Mouse (Mus musculus): Measurements from ENCODE around the gene Slc16a3. TPM values are rescaled to one million over a fixed set of nuclear protein-coding genes. Genes with fewer than 3 reads are reported as not detected.

Slc16a3 gene
- total RNA-seq, 2 experiments from 2014 or later: 0.89 to 2.1 TPM

DNA sequence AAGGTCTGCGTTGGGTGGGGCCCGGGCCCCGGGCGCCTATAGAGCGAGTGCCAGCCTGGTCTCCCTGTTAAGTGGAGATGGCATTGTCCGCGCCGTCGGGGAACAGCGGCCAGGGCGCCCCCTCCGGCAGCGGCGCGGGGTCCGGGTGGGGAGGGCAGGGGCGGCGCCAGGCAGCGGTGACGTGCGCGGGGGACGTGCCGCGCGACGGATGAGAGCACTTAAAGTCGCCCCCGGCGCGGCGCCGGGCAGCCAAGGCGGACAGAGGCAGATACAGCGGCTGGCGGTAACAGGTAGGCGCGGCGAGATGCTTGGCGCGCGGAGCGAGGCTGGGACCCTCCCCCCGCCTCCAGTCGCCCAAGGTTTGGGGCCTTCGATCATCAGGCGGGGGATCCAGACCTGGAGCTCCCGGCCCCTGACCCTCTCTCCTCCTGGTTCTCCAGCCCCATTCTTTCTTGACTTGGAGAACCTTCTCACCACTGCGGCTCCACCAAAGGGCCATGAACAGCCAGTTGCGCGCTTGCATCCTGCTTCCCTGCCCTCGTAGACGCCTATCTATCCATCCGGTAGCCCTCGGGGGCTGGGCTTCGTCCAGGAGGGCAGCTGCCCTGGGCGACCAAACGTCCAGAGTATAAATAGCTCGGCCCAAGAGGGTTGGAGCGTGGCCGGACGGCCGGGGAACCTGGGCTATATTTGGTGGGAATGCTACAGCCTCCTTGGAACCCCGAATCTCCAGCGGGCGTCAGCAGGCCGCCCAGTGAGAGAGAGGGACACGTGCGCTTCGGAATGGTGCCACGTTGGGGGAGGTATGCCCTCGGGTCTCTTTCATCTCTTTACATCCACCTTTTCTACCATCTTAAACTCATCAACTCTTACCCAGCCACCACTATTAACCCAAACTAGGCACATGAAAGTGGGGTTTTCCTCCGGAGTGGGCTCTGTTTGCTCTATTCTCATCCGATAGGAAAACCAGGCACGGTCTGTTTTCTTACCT is 876 bp downstream of the Slc16a3 start:
- DNase-seq: peak in 1 of 2 experiments; percentile 60

GRCm38 (mm10) chr11:120949863-120950262 is 1.6 kb downstream of the Slc16a3 start:
- DNase-seq: no peak

GRCm38 (mm10) chr11:120950281-120951202 is 2.3 kb downstream of the Slc16a3 start:
- peak; percentile 89 to 93 for DNase-seq

DNA sequence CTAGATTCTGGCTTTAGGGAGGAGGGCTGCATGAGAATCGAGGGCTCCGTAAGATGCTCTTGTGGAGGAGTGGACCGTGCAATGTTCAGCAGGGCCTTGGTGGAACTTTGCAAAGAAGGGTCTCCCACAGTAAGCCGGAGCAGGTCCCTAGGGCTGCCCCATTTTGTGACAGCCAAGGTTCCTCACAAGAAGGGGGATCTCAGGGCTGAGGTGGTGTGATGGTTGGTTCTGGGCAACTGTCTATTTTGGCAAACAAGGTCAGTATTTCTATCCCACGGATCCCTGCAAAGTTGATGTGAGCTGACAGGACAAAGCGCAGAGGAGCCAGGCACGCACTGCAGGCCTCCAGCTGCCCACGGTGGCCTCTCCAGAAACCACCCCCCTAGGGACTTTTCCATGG is 3.0 kb downstream of the Slc16a3 start:
- DNase-seq: no peak

DNA sequence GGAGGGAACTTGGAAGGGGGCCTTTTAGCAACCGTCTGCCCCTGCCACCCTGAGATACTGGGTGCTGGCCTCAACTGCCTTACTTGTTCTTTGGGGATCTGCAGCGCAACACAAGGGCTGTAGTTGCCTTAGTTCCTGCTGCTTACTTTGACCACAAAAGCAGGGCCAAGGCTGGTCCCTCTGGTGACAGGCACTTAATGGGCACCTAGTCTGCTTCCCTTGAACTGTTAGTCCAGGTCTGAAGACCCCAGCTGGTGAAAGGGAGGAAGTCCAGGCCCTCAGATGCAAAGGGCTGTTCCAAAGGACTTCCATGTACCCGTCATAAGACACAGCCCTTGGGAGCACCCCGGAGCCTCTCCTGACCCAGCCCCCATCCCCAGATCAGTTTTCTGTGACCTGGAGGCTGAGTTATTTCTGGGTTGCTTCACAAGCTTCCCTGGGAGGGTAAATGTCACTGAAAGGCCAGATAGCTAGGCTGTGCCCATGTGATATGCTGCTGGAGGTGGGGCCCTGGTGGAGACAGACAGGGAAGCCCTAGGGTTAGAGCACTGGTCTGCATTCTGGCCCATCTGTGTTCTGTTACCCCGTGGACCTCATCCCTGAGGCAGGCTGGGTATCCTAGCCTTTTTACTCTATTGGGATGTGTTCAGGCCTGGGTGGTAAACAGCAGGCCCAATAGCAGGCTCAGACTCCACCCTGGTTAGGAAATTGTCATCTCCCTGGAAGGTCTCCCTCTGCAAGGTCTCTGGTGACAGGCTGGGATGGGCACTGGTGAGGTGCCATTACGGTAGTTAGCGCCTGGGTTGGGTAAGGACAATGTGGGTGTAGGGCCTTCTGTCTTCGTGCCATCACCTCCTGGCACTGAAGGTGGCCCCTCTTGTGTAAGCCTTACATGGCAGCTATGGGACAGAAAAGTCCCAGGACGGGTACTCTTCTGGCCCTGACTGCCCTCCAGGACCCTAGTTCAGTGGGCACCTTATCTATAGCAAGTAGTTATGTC is 3.8 kb downstream of the Slc16a3 start:
- DNase-seq: no peak

DNA sequence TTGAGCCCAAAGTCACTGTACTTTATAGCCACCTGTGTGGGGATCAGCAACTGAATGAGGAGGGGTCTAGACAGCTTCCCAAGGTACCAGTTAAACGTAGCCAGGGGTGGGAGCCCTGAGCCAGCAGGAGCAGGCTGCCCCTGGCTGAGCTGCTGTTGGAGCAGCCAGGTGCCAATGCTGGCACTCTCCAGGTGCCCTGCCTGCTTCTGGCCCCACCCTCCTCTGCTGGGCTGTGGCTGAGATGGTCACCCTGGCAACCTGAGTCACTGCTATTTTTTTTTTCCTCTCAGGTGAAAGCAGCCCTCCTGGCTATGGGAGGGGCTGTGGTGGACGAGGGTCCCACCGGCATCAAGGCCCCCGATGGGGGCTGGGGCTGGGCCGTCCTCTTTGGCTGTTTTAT is 6.7 kb downstream of the Slc16a3 start:
- DNase-seq: no peak

GRCm38 (mm10) chr11:120955701-120956100 is 7.4 kb downstream of the Slc16a3 start:
- DNase-seq: no peak

- DNase-seq: no peak
Observed at GRCm38 (mm10) chr11:120957052-120957451, 8.8 kb downstream of the Slc16a3 start.

DNA sequence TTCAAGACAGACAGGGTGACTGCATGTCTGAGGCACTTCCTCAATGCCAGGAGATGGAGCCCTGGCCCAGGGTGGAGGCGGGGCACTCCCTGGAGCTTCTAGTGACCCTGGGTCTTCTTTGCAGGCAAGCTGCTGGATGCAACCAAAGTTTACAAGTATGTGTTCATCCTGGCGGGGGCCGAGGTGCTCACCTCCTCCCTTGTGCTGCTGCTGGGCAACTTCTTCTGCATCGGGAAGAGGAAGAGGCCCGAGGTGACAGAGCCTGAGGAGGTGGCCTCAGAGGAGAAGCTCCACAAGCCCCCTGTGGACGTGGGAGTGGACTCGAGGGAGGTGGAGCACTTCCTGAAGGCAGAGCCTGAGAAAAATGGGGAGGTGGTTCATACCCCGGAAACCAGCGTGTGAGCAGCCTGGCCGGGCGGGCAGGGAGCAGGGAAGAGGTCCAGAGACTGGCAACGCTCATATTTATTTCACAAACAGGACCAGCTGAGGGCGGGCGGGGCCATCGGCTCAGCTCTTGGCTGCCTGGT is 9.5 kb downstream of the Slc16a3 start:
- DNase-seq: peak in 1 of 2 experiments; percentile 41

DNA sequence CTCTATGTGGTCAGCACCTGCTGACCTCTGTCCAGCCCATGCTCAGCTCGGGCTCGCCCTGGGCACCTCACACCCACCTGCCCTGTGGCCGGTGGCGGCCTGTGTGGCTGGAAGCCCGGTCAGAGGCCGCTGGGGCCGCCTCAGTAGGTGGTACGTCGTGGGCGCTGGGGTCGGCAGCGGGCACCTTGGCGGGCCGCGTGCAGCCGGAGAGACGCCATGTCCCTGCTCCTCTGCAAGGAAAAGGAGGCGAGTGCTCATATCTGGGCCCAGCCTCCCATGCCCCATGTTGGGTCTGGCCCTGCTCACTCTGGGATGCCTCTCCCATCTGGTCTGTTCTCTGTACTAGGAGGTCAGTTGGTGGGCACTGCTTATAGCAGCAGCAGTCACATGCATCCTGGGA is 10.8 kb downstream of the Slc16a3 start:
- no peak for DNase-seq

GRCm38 (mm10) chr11:120959564-120959963 is 11.3 kb downstream of the Slc16a3 start:
- DNase-seq: no peak

DNA sequence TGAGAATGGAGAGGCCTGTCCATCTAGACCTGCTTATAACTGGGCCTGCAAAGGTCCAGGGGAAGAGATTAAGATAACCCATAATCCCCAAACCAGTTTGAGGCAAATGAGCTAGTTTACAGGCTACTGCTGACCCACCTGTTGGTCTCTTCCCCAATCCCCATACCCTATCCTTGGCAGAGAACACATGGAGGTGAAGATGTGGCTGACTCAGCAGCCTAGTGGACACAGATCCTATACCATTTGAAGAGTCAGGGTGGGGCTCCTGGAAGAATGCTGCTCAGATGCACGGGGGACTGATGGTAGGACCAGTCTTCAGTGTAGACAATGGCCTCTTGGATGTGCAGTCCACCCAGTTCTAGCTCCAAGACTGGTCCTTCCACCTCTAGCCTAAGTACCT is 12.0 kb downstream of the Slc16a3 start:
- no peak for DNase-seq

DNA sequence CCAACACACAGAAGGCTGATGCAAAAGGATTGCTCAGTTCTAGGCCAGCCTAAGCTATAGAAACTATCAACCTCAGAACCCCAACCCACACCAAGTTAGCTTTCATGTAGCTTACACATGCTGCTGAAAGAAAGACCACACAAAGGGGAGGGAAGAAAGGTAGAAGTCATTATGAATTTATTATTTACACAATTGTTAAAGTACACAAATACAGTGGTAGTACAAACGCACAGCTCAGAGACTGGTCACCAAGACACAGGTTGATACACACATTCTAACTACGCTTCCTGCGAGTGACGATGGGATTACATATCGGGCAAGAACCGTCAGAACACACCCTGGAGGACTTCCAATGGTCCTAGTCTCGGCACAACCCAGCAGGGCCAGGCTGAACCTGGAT is 13.3 kb downstream of the Slc16a3 start:
- no peak for DNase-seq

GRCm38 (mm10) chr11:120962050-120962771 is 13.9 kb downstream of the Slc16a3 start:
- no peak for DNase-seq

DNA sequence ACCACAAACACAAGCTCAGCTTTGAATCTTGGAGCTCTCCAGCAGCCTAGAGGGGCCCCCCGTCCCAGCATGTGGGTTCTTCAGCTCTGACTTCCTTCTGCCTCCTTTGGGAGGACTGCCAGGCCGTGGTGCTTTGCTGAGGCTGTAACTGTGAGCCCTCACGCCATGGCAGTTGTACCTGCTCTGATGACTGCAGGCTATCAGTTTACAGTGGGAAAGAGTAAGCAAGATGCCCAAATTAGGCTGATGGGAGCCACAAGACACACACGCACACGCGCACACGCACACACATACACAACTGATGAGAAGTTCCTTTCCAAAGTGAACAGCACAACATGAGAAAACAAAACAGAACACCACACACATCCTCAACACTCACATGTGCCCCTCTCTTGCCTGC is 14.6 kb downstream of the Slc16a3 start:
- no peak for DNase-seq

GRCm38 (mm10) chr11:120964195-120965157 is 16.2 kb downstream of the Slc16a3 start:
- no peak for DNase-seq

DNA sequence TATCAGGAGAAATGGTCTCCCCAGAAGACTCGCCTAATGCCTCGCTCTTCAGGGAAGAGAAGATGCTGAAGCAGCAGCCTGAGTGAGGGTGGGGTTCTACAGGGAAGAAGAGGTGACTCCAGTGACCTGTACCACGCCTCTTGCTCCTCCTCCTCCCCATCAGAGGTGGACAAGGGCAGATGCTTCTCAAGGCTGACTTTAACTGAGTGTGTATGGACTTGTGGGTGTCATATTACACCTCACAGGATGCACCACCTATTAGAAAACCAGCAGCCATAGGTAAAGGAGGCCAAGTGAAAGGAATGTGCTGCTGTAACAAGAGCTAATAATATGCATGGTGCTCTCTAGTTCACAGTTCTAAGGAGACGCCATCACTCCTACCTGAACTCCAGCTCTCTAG is 17.3 kb downstream of the Slc16a3 start:
- no peak for DNase-seq

DNA sequence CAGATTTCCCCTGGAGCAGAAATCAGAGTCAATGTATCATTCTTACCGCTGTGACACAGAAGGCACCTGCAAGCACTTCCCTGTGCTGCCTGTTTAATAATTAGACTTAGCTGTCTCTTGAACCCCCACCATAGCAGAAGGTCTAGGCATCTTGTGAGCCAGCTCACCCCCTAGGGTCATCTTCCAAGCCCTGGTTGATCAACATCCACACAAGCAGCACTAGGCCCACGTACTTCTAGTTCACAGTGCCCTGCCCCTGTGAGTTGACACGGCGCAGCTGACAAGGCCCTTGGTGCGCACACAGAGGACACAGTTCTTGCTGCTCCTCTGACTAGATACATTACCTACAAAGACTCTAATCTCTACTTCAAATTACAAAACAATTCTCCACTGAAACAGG is 21.5 kb downstream of the Slc16a3 start:
- no peak for DNase-seq

DNA sequence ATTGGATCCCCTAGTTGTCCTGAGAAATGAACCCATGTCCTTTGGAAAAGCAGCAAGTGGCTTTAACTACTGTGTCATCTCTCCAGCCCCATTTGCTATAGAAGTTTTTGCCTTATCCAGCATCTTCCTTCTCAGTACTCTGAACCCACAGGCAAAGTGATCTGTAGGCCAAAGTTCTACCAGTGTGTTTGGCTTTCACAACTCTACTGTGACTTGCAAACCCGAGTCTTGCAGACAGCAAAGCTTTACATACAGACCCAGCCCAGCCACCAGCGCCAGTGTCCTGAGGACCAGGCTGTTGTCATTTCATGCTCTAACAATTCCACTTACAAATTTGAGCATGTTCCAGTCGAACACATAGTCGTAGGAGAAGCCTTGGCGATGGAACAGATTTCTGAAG is 23.0 kb downstream of the Slc16a3 start:
- no peak for DNase-seq
